Mouse (Mus musculus) fat pad, adult 2 months (tissue): ENCODE data around the gene Prr23a1.
"Not testable (repeated sequence)": the region's sequence is repeated elsewhere in the genome, so short reads cannot be mapped to it uniquely, and the experiment has no call there.

ENCODE experiments used
- DNase-seq: peaks from one replicate; pipeline ENCODE4 v3.0.0-alpha.2; 2011; ENCODE audit warnings: low read depth, low spot score; ENCODE audit errors: extremely low read depth

The Prr23a1 gene

DNA sequence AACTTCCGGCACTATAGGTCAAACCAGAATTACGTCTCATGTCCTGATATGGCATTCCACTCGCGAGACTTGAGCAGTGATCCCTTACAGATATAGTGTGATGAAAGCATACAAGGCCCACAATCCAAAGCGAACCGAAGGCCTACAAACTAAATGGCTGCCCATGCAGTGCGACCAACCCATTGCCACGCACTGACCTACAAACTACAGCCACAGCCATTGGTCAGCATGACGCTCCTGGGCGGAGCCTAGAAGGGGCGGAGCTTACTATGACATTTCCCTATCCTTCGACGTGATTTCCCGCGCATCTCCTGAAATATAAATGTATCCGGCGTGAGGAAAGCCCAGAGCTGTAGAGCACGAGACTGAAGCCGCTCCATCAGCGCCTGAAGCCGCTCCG is at the start of gene Prr23a1:
Gene Prr23a1 (plus strand): TSS at position 387 of the 400 bp plus-strand sequence.
- no peak for DNase-seq

DNA sequence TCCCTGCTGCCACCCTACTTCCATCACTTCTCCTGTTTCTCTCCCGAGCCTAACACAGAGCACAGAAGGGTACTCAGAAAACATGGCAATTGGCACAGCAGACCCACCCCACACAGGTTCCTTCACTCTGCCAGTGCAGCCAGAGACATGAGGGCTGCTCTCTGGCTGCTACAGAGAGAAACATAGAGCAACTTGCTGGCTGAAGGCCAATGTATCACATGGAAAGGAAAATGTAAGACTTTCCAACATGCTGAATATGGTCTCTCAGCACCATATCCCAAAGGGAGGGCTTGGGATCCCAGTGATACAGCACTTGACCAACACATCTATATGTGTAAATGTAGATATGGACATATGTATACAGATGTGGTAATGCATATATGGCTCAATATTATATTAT is 43.3 kb upstream of the Prr23a1 start:
- DNase-seq, result no peak

DNA sequence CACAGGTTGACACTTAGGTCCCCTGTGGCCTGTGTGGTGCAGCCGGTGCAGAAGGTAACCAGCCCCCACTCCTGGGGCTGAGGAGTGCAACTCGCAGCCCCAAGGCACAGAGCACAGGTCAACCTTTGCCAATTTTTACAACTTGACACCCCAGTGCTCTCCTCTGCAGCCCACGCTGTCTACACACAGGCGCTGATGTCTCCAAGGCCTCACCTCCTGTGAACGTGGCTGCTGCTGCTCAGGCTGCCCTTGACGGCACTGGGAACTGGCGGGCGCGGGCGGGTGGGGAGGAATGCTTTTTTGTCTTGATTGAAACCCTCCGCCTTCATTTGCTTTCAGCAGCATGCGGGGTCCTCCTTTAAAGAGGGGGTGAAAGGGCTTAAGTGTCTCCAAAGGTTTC is 38.3 kb upstream of the Prr23a1 start:
- DNase-seq, result no peak

DNA sequence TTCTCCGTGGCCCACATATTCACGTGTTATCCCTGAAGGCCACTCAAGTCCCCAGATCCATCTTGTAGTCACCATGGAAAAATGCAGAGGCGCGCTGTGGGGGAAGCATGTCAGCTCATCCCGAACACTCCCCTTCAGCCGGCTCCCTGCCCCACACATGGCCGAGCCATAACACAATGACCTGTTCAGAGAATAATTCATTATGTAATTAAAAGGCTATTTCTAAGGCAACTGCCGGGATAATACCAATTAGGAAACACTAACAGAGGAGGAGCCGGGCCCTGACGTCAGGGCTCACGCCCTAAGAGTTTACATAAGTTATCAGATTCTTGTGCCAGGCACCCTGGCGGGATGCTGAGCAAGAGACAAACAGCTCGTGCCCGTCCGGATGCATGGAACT is 36.8 kb upstream of the Prr23a1 start:
- DNase-seq, result no peak

DNA sequence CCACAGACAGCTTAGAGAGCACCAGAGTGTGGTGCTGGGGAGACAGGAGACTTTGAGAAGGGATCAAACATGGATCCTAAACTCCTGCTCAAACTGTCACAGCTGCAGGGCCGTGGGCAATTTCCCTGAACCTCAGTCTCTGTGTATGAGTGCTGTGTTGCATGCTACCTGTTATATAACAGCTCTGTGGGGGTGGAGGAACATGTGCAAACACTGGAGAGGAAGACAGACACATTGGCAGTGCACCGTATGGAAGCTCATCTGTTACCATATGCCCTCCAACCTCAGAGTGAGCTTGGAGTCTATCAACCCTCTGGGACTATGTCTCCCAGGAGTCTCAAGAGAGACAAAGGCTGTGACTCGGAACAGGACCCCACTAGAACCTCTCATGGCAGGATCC is 36.4 kb upstream of the Prr23a1 start:
- no peak for DNase-seq

DNA sequence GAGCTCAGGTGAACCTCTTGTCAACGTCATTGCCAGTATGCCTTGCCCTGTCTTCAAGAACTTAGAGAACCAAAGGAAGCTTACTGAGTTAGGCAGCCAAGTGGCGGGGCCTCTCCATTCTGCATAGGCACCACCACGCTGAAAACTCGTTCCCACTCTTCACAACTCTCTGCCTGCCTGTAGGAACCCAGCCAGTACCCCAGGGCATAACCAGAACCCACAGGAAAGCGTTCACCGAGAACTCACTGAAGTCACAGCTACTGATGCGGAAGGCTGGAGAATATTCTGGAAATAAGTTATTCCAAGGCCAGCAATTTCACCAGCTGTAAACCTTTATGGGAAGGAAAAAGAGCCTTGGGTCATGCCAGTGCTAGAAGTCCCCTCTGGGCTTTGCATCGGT is 34.7 kb upstream of the Prr23a1 start:
- DNase-seq, result no peak

DNA sequence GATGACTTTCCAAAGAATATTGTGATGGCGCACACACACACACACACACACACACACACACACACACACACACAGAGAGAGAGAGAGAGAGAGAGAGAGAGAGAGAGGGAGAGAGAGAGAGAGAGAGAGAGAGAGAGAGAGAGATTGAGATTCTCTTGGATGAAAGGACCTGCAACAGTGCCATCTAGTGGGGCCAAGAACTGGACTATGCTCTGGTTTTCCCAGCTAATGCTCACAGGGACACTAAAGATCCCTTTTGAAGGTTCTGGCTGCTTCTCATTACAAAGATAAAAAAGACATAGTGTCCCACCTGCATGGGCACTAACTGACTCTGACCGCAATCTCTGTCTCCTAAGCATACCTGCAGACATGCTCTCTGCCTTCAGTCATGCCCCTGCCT is 32.8 kb upstream of the Prr23a1 start:
- DNase-seq, result not testable (repeated sequence)

DNA sequence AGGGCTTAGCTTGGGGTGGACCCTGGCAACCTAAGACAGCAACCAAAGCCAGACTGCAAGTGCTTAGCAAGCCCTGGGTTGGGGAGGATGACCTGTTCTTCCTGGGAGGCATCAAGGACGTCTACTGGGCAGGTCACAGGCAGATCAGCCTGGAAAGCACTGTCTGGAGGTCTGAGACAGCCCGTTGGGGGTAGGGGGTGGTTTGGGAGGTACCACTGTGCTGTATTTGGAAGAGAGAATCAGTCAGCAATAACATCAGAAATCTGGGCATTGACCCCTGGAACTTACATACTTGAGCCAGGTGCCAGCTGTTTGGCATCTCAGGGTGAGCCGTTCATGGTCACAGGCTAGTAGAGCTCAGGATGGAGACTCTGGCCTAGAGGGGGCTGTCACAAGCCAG is 26.2 kb upstream of the Prr23a1 start:
- no peak for DNase-seq

DNA sequence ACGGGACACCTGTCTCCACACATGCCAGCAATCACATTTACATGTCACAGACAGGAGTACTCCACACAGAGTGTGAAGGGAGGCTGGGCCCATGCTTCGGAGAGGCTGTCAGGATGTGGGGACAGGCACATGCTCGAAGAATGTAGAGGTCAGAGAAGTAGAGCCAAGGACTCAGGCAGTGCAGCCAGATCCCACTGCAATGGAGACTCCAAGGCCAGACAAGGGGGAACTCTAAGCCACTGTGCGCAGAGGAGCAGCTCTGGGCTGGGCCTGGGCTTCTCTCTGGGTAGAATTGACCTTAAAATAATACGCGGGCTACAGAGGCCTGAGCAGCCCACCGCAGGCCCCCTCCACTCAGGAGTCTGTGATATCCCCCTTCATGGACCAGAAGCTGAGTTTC is 24.7 kb upstream of the Prr23a1 start:
- DNase-seq, result no peak

DNA sequence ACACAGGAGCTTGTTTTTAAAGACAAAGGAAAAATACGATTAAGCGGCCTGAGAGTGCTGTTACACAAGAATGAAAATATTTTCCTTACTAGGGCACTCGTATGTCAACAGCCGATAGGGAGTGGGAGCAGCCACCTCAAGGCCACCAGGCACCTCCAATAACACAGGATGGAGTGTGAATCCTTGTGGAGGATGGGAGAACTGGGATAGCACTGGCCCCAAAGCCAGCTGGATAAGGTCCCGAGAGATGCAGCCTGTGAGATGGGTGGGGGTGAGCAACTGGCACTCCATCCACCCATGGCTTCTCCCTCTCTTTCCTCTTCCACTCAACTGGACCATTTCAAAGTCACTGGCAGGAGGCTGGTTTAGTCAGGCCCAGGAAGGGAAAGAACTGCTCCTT is 23.3 kb upstream of the Prr23a1 start:
- DNase-seq, result no peak

DNA sequence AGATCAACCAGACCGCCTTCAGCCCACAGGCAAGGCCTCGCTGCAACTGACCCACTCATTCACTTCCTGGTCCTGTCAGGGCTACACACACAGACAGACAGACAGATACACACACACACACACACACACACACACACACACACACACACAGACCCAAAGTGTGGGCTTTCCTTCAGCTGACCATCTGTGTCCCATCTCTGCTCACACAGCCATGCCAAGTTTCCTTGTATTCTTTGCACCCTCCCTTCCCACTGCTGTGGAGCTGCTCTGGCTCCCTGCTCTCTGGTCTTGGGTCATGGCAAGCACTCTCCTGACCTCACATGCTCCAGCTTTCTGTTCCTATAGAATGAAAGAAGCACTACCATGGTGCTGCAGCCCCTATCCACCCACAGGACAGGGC is 22.8 kb upstream of the Prr23a1 start:
- DNase-seq, result no peak

DNA sequence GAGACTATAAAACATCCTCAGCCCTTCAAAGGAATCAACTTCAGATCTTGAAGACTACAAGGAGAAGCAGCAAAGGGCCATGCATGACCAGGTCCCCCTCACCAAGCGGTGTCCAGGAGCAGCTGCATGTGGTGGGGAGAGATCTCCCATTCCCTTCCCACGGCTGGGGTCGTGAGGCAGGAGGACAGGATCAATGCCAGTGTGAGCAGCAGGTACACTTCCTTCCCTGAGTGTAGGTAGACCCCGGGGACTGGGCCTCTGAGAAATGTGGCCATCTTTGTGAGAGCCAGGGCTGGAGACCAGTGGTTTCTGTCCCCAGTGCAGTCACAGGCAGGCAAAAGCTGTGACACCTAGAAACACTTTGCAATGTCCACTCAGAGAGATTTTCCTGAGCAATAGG is 21.8 kb upstream of the Prr23a1 start:
- no peak for DNase-seq

DNA sequence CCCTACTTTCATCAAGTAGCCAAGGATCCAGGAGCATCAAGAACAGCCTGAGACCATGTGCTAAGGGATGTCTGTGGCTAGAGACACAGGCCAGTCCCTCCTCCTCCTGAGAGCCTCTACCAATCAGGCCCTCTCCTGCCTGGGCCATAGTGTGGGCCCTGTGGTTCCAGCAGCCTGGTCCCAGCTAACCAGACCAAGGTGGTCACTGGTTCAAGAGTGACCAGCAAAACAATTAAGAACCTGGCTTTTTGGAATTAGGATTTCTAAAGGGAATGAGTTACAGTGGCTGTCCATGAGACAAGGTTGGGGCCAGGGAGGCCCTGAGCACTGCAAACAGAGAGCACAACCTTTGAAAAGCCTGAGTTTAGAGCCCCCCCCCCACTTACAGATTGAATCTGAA is 21.2 kb upstream of the Prr23a1 start:
- no peak for DNase-seq

DNA sequence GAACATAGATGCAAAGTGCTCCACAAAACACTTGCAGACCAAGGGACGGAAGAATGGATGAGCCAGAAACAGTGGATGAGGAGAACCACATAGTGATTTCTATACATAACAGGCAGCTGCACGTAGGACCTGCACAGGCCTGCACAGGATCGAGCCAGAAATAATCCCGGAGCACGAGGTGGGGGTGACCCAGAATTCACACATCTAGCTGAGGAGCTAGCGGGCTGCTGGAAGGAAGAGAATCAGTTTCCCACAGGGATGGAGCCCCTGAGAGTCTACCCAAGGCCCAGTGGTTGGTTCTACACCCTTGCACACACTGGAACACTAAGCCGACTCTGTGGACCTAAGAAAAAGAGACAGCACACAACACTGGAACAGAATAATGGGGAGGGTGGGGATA is 18.5 kb upstream of the Prr23a1 start:
- DNase-seq, result no peak

DNA sequence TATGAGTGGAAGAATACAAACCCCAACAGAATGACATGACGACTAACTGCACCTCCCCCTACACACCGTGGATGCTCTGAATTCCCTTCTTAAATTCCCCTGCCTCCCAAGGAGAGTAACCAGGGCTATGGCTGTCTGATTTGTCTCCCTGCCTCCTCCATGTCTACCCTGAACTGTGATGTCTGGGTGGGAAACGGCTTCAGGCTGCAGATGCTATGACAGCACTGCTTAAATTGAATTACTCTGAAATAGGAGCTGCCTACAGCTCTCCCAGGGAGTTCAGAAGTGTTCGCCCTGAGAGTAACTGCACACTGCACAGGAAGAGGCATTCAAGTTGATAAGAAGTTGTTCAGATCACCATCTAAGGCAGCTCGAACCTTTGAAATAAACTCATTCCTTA is 12.8 kb upstream of the Prr23a1 start:
- DNase-seq, result no peak

DNA sequence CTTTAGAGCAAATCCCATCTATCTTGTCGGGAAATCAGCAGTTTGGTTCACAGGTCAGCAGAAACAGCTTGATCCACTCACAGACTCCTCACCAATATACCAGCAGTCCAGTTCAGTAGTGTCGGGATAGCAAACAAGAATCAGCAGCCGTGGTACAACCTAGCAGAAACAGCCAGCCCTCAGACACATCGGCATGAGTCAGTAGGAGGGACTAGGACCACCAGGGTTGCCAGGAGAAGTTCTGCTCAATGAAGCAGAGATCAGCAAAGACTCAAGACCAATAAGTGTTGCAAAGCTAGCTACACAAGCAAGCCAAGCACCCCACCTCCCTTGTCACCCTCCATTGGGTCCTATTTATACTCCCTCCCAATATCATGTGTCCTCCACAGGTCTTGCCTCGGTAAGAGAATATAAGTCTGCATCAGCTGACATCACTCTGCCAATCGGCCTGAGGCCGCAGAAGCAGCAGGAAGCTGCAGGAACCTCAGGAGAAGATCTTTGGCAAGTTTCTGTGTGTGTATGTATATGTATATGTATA is 4.7 kb upstream of the Prr23a1 start:
- DNase-seq, result no peak

DNA sequence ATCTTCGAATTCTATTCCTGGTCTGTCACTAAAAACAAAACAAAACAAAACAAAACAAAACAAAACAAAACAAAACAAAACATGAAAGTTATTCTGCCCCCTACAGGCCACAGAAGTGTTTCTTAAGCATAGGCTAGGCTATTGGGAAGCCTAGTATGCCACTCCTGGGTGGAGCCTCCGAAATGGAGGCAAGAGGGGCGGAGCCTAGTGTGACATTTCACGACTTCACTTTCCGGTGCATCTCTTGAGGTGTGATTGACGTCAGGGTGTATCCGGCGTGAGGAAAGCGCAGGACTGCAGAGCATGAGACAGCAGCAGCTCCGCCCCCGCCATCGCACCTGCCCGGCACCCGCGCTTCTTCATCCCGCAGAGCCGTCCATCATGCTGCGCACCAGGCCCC is 13.9 kb downstream of the Prr23a1 start, which contains the start of gene Prr23a2:
Gene Prr23a2 (plus strand): TSS at position 285 of the 400 bp plus-strand sequence.
- DNase-seq, result no peak

DNA sequence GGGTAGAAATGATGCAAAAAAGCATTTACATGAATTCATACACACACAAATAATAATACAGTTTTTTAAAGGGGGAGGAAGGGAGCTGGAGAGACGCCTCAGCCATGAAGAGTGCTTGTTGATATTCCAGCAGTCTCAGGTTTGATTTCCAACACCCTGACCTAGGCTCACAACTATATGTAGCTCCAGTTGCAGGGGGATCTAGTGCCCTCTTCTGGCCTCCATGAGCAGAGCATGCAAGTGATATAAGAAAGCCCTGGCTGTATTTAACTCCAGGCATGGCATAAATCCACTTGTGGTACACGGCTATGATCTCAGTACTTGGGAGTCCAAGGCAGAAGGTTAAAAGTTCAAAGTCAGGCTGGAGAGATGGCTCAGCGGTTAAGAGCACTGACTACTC is 21.2 kb downstream of the Prr23a1 start:
- DNase-seq, result no peak

DNA sequence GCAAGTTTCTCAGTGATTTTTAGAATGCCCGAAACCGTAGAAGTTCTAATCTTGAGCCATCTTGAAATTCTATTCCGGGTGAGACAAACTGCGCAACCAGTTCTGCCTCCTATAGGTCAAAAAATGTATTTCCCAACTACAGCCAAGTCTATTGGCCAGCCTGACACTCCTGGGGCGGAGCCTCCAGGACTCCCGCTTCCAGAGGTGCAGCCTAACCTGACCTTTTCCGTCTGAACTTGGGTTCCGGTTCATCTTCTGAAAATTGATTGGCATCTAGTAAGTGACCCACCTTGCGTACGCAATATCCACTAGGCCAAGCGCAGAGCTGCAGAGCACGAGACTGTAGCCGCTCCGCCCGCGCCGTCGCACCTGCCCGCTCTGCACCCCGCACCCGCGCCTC is 22.3 kb downstream of the Prr23a1 start, which contains the start of gene Prr23a3:
Gene Prr23a3 (plus strand): TSS at position 197 of the 400 bp plus-strand sequence.
- DNase-seq, result no peak
